Mouse (Mus musculus): ENCODE measurements around the gene Opcml. TPM values are rescaled to one million over a fixed set of nuclear protein-coding genes. Genes with fewer than 3 reads are reported as not detected.

Opcml gene
- polyA plus RNA-seq (2015; fragmentation: Nextera tagmentation; extraction: Ambion mirVana): 2.9 and 6.4 TPM in 2 replicates

GRCm38 (mm10) chr9:27790725-27791638 is at the start of gene Opcml:
Gene Opcml (plus strand): TSS chr9:27790775.
- peak within 1 kb of the TSS; percentile 69 for H3K4me2 ChIP-seq
- WGBS: under 1% methylated on average over 28 of the region's 28 CpGs
- H3K27me3 ChIP-seq: peaks cover 50% of the 10 kb centered on the region
- H3K4me3 ChIP-seq: peak within 1 kb of the TSS; percentile 45
- H3K9me3 ChIP-seq: no peaks in the 10 kb centered on the region
- H3K9ac ChIP-seq: peak within 1 kb of the TSS; percentile 55
- no peaks in the 10 kb centered on the region for H3K36me3 ChIP-seq
- no peak within 1 kb of the TSS for H3K27ac ChIP-seq
- no peak for ATAC-seq (ENCODE audit: insufficient number of reproducible peaks, insufficient read depth, low FRiP score, low TSS enrichment, low read depth)
- H3K4me1 ChIP-seq: peaks cover 14% of the 10 kb centered on the region

DNA sequence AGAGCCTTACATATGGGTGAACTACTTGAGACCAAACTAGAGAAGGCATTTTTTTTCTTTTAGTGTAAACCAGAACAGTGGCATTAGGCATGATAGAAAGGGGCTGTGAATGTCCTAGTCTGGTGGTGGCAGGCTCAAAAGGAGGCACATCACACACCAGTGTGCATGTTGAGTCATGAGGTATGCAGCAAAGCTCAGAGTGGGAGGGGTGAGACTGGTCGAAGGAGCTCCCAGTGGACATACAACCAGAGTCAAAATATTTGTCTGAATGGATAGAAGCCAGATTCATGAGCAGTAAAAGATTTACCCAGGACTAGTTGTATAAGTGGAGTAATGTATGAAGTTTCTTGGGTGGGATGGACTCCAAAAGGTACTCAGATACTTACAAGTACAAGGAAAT is 31.9 kb upstream of the Opcml start:
- H3K9ac ChIP-seq: no peak overlapping the region
- 90% methylated on average over 1 of the region's 1 CpGs for WGBS
- no peak for ATAC-seq (ENCODE audit: insufficient number of reproducible peaks, insufficient read depth, low FRiP score, low TSS enrichment, low read depth)

GRCm38 (mm10) chr9:27761196-27761595 is 29.4 kb upstream of the Opcml start:
- H3K4me2 ChIP-seq: no peak overlapping the region
- no peak for ATAC-seq (ENCODE audit: insufficient number of reproducible peaks, insufficient read depth, low FRiP score, low TSS enrichment, low read depth)
- H3K27ac ChIP-seq: no peak overlapping the region
- no peaks in the 10 kb centered on the region for H3K27me3 ChIP-seq
- H3K36me3 ChIP-seq: no peaks in the 10 kb centered on the region
- no peak overlapping the region for H3K4me3 ChIP-seq
- WGBS: 79% methylated on average over 2 of the region's 2 CpGs
- H3K9ac ChIP-seq: no peak overlapping the region
- H3K4me1 ChIP-seq: no peaks in the 10 kb centered on the region
- no peaks in the 10 kb centered on the region for H3K9me3 ChIP-seq

More for the DNA sequence above, 31.9 kb upstream of the Opcml start:
- no peaks in the 10 kb centered on the region for H3K9me3 ChIP-seq
- no peaks in the 10 kb centered on the region for H3K27me3 ChIP-seq
- H3K36me3 ChIP-seq: no peaks in the 10 kb centered on the region
- no peak overlapping the region for H3K4me2 ChIP-seq
- H3K4me1 ChIP-seq: no peaks in the 10 kb centered on the region
- no peak overlapping the region for H3K27ac ChIP-seq
- H3K4me3 ChIP-seq: no peak overlapping the region

GRCm38 (mm10) chr9:27766446-27766845 is 24.1 kb upstream of the Opcml start:
- WGBS: 83% methylated on average over 3 of the region's 3 CpGs
- no peaks in the 10 kb centered on the region for H3K9me3 ChIP-seq
- H3K27me3 ChIP-seq: no peaks in the 10 kb centered on the region
- H3K36me3 ChIP-seq: no peaks in the 10 kb centered on the region
- H3K4me1 ChIP-seq: no peaks in the 10 kb centered on the region
- no peak for ATAC-seq (ENCODE audit: insufficient number of reproducible peaks, insufficient read depth, low FRiP score, low TSS enrichment, low read depth)
- no peak overlapping the region for H3K27ac ChIP-seq
- no peak overlapping the region for H3K9ac ChIP-seq
- no peak overlapping the region for H3K4me2 ChIP-seq
- H3K4me3 ChIP-seq: no peak overlapping the region

- WGBS: 87% methylated on average over 8 of the region's 8 CpGs
- Histone ChIP-seq H3K27ac (no peak overlapping the region), H3K36me3 (no peaks in the 10 kb centered on the region), H3K4me1 (no peaks in the 10 kb centered on the region), H3K9me3 (no peaks in the 10 kb centered on the region), H3K27me3 (no peaks in the 10 kb centered on the region), H3K9ac (no peak overlapping the region), H3K4me3 (no peak overlapping the region), H3K4me2 (no peak overlapping the region)
- no peak for ATAC-seq (ENCODE audit: insufficient number of reproducible peaks, insufficient read depth, low FRiP score, low TSS enrichment, low read depth)
Measured at GRCm38 (mm10) chr9:27767196-27767900, 23.2 kb upstream of the Opcml start.

DNA sequence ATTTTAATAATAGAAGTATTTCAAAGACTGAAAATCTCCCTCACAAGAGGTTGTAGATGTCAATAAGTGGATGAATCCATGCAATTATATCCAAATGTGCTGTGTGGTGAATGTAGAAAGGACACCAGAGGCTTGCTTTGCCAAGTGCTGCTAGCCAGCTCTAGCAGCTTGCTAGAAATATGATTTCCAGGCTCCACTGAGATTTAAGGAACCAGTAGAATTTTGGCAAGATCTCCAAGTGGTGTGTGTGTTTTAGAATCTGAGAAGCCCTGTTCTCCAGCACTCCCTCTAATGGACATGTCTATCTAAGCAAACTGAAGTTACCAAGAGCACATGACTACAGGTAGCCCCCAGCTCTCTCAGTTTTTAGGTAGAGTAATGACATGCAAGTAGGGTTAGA is 21.8 kb upstream of the Opcml start:
- Histone ChIP-seq H3K9me3 (no peaks in the 10 kb centered on the region), H3K4me1 (no peaks in the 10 kb centered on the region), H3K36me3 (no peaks in the 10 kb centered on the region), H3K4me2 (no peak overlapping the region), H3K9ac (no peak overlapping the region), H3K4me3 (no peak overlapping the region), H3K27ac (no peak overlapping the region), H3K27me3 (no peaks in the 10 kb centered on the region)
- ATAC-seq (ENCODE audit: insufficient number of reproducible peaks, insufficient read depth, low FRiP score, low TSS enrichment, low read depth): no peak

GRCm38 (mm10) chr9:27781291-27781993 is 9.1 kb upstream of the Opcml start:
- H3K4me1 ChIP-seq: peaks cover 6% of the 10 kb centered on the region; the same call in 1 of the 2 replicates
- no peak overlapping the region for H3K4me2 ChIP-seq
- H3K27ac ChIP-seq: no peak overlapping the region
- H3K9me3 ChIP-seq: no peaks in the 10 kb centered on the region
- H3K27me3 ChIP-seq: no peaks in the 10 kb centered on the region
- no peak for ATAC-seq (ENCODE audit: insufficient number of reproducible peaks, insufficient read depth, low FRiP score, low TSS enrichment, low read depth)
- no peaks in the 10 kb centered on the region for H3K36me3 ChIP-seq
- H3K9ac ChIP-seq: no peak overlapping the region
- 52% methylated on average over 6 of the region's 6 CpGs for WGBS
- H3K4me3 ChIP-seq: no peak overlapping the region

GRCm38 (mm10) chr9:27781994-27782337 is 8.6 kb upstream of the Opcml start:
- no peak for ATAC-seq (ENCODE audit: insufficient number of reproducible peaks, insufficient read depth, low FRiP score, low TSS enrichment, low read depth)
- Histone ChIP-seq H3K9ac (no peak overlapping the region), H3K9me3 (no peaks in the 10 kb centered on the region), H3K36me3 (no peaks in the 10 kb centered on the region), H3K4me2 (no peak overlapping the region), H3K4me1 (peaks cover 6% of the 10 kb centered on the region; the same call in 1 of the 2 replicates), H3K4me3 (no peak overlapping the region), H3K27me3 (no peaks in the 10 kb centered on the region), H3K27ac (no peak overlapping the region)
- 0% methylated on average over 1 of the region's 1 CpGs for WGBS

- H3K9ac ChIP-seq: peak overlapping the region; percentile 55
- no peak for ATAC-seq (ENCODE audit: insufficient number of reproducible peaks, insufficient read depth, low FRiP score, low TSS enrichment, low read depth)
- H3K4me3 ChIP-seq: peak overlapping the region; percentile 45
- H3K27ac ChIP-seq: no peak overlapping the region
- H3K9me3 ChIP-seq: no peaks in the 10 kb centered on the region
- no peaks in the 10 kb centered on the region for H3K36me3 ChIP-seq
- peak overlapping the region; percentile 69 for H3K4me2 ChIP-seq
- H3K4me1 ChIP-seq: peaks cover 14% of the 10 kb centered on the region
- 6% methylated on average over 12 of the region's 12 CpGs for WGBS
- peaks cover 50% of the 10 kb centered on the region for H3K27me3 ChIP-seq
Measured at GRCm38 (mm10) chr9:27791639-27791966, 1.0 kb downstream of the Opcml start.

GRCm38 (mm10) chr9:27792226-27792625 is 1.7 kb downstream of the Opcml start:
- Histone ChIP-seq H3K9me3 (no peaks in the 10 kb centered on the region), H3K27me3 (peaks cover 50% of the 10 kb centered on the region), H3K4me2 (no peak overlapping the region; the same call in 1 of the 2 replicates), H3K4me3 (no peak overlapping the region), H3K9ac (no peak overlapping the region), H3K27ac (no peak overlapping the region), H3K36me3 (no peaks in the 10 kb centered on the region), H3K4me1 (peaks cover 14% of the 10 kb centered on the region)
- WGBS: 13% methylated on average over 2 of the region's 2 CpGs
- ATAC-seq (ENCODE audit: insufficient number of reproducible peaks, insufficient read depth, low FRiP score, low TSS enrichment, low read depth): no peak

DNA sequence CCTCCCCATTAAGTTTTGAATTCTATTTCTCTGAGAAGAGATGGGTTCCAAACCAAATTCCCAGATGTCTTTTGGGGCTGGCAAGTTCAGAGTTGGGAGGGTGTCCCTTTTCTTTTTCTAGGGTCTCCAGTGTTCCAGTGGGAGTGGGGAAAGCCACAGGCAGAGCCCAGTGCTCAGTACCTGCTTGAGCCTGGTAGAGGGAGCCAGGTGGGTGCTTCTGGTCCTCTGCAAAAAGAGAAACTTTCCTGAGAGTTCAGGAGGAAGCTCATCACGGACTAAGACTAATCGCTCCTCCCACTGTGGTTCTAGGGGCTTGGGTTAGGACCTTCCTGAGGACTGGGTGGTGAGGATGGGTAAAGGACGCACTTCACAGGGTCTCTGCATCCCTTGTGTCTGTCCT is 2.4 kb downstream of the Opcml start:
- no peak overlapping the region for H3K4me3 ChIP-seq
- no peaks in the 10 kb centered on the region for H3K36me3 ChIP-seq
- WGBS: 73% methylated on average over 3 of the region's 3 CpGs
- peaks cover 14% of the 10 kb centered on the region for H3K4me1 ChIP-seq
- no peaks in the 10 kb centered on the region for H3K9me3 ChIP-seq
- no peak overlapping the region for H3K9ac ChIP-seq
- no peak for ATAC-seq (ENCODE audit: insufficient number of reproducible peaks, insufficient read depth, low FRiP score, low TSS enrichment, low read depth)
- H3K27ac ChIP-seq: no peak overlapping the region
- H3K27me3 ChIP-seq: peaks cover 50% of the 10 kb centered on the region
- no peak overlapping the region for H3K4me2 ChIP-seq
